Mouse (Mus musculus): Measurements from ENCODE around the gene Gm17359.

Gene Gm17359
- long read RNA-seq, experiment 1 = 0 reads
- long read RNA-seq, experiment 2 = 0 reads

GRCm38 (mm10) chr3:79336044-79336766 is at the start of gene Gm17359:
Gene Gm17359 (plus strand): TSS chr3:79336661.
- intact Hi-C loops (cut with DNase I) = no loop called here

GRCm38 (mm10) chr3:79287108-79287576 is 49.3 kb upstream of the Gm17359 start:
- intact Hi-C loops (cut with DNase I) = loop anchor here (5.0 to 10.0 kb wide), 2 partner anchors 65 to 278 kb away; partner anchors contain the start of gene Fnip2

- intact Hi-C loops (cut with DNase I) = loop anchor here (5.0 to 10.0 kb wide), 2 partner anchors 66 to 277 kb away; partner anchors contain the start of gene Fnip2
Observed at GRCm38 (mm10) chr3:79287699-79288458, 48.6 kb upstream of the Gm17359 start.

- intact Hi-C loops (cut with DNase I) = loop anchor here (5.0 to 10.0 kb wide), 2 partner anchors 67 to 276 kb away; partner anchors contain the start of gene Fnip2
Observed at GRCm38 (mm10) chr3:79289050-79289449, 47.4 kb upstream of the Gm17359 start.

- intact Hi-C loops (cut with DNase I) = no loop called here
Observed at GRCm38 (mm10) chr3:79293023-79293422, 43.4 kb upstream of the Gm17359 start.

GRCm38 (mm10) chr3:79294701-79295100 is 41.8 kb upstream of the Gm17359 start:
- intact Hi-C loops (cut with DNase I) = no loop called here

- intact Hi-C loops (cut with DNase I) = no loop called here
Observed at GRCm38 (mm10) chr3:79296049-79296448, 40.4 kb upstream of the Gm17359 start.

GRCm38 (mm10) chr3:79296586-79296985 is 39.9 kb upstream of the Gm17359 start:
- intact Hi-C loops (cut with DNase I) = no loop called here

GRCm38 (mm10) chr3:79297281-79297680 is 39.2 kb upstream of the Gm17359 start:
- intact Hi-C loops (cut with DNase I) = no loop called here

GRCm38 (mm10) chr3:79299401-79299800 is 37.1 kb upstream of the Gm17359 start:
- intact Hi-C loops (cut with DNase I) = no loop called here

GRCm38 (mm10) chr3:79308605-79309004 is 27.9 kb upstream of the Gm17359 start:
- intact Hi-C loops (cut with DNase I) = no loop called here

- intact Hi-C loops (cut with DNase I) = no loop called here
Observed at GRCm38 (mm10) chr3:79310184-79310583, 26.3 kb upstream of the Gm17359 start.

GRCm38 (mm10) chr3:79311895-79312294 is 24.6 kb upstream of the Gm17359 start:
- intact Hi-C loops (cut with DNase I) = no loop called here

GRCm38 (mm10) chr3:79314006-79314698 is 22.3 kb upstream of the Gm17359 start:
- intact Hi-C loops (cut with DNase I) = no loop called here

GRCm38 (mm10) chr3:79324697-79325526 is 11.5 kb upstream of the Gm17359 start:
- intact Hi-C loops (cut with DNase I) = no loop called here

- intact Hi-C loops (cut with DNase I) = no loop called here
Observed at GRCm38 (mm10) chr3:79329691-79330315, 6.7 kb upstream of the Gm17359 start.

- intact Hi-C loops (cut with DNase I) = no loop called here
Observed at GRCm38 (mm10) chr3:79333051-79333450, 3.4 kb upstream of the Gm17359 start.

- intact Hi-C loops (cut with DNase I) = no loop called here
Observed at GRCm38 (mm10) chr3:79333643-79334200, 2.7 kb upstream of the Gm17359 start.

GRCm38 (mm10) chr3:79340737-79341136 is 4.3 kb downstream of the Gm17359 start:
- intact Hi-C loops (cut with DNase I) = no loop called here
